Mouse (Mus musculus) forebrain, embryonic 16.5 days (tissue): ENCODE results near the gene Lpgat1. TPM values are rescaled to one million over a fixed set of nuclear protein-coding genes. Genes with fewer than 3 reads are reported as not detected.

ENCODE experiments used
- ATAC-seq: fragments of 200-750 bp; cut with Nextera tagmentation; 2 replicates; pipeline ENCODE4 v1.8.0; 2017; ENCODE audit warnings: mild to moderate bottlenecking, moderate library complexity
- H3K27ac ChIP-seq: fragments of 300-500 bp; sonication (generic); 2 replicates; pipeline ENCODE4 v1.5.1; 2014; ENCODE audit warnings: low read length, control low read depth
- H3K27me3 ChIP-seq: fragments of 300-500 bp; sonication (generic); replicated peaks from 2 replicates; pipeline ENCODE4 v1.6.1; 2014; ENCODE audit warnings: low read length; ENCODE audit not compliant: control insufficient read depth, insufficient read depth
- H3K36me3 ChIP-seq: fragments of 300-500 bp; sonication (generic); 2 replicates; pipeline ENCODE4 v1.6.1; 2014; ENCODE audit not compliant: control insufficient read depth, insufficient read depth
- H3K4me1 ChIP-seq: fragments of 300-500 bp; sonication (generic); replicated peaks from 2 replicates; pipeline ENCODE4 v1.6.1; 2014; ENCODE audit warnings: low read length; ENCODE audit not compliant: control insufficient read depth, insufficient read depth
- H3K4me2 ChIP-seq: fragments of 300-500 bp; sonication (generic); 2 replicates; pipeline ENCODE4 v1.6.1; 2014; ENCODE audit warnings: mild to moderate bottlenecking, low read length, control low read depth
- H3K4me3 ChIP-seq: fragments of 300-500 bp; sonication (generic); replicated peaks from 2 replicates; pipeline ENCODE4 v1.5.1; 2014; ENCODE audit warnings: mild to moderate bottlenecking, low read length, control low read depth
- H3K9ac ChIP-seq: fragments of 300-500 bp; sonication (generic); replicated peaks from 2 replicates; pipeline ENCODE4 v1.6.1; 2014; ENCODE audit warnings: low read depth, low read length, control low read depth
- H3K9me3 ChIP-seq: fragments of 300-500 bp; sonication (generic); 2 replicates; pipeline ENCODE4 v1.6.1; 2016; ENCODE audit warnings: low read length; ENCODE audit not compliant: control insufficient read depth
- WGBS: fragments of 180-500 bp; shearing (Covaris S2); extraction: QIAGEN DNeasy Blood & Tissue Kit; methylation state at CpG from one replicate; pipeline ENCODE4 v1.1.7; 2014; 5-methylcytosine and 5-hydroxymethylcytosine counted together
- polyA plus RNA-seq: library from polyadenylated mRNA; unstranded; fragments of >200 nt; fragmentation: Nextera tagmentation; extraction: Ambion mirVana; gene quantifications from 2 replicates; pipeline ENCODE4 v1.2.1, GENCODE M21; 2015

Lpgat1 gene
- polyA plus RNA-seq, 1 experiment from 2014 or later: 30.3 TPM

DNA sequence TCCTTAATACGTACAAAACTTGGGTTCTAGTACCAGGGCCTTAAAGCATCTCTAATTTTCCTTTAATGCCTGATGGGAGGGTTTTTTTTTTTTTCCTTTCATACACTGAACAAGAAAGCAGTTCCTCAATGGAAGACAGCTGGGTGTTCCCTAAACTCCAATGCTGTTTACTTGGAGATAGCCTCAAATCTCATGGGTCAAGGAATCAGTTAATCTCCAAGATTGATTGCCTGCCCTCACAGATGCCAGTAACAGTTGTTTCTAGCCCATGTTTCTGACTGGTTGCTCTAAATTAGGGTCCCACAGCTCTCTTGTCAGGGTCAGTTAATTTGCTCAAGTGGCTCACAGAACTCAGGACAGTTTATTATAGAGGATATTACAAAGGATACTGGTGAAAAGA lies 30.8 kb downstream of the Lpgat1 start:
- no peaks in the 10 kb centered on the region for H3K36me3 ChIP-seq
- no peaks in the 10 kb centered on the region for H3K9me3 ChIP-seq
- no peaks in the 10 kb centered on the region for H3K27me3 ChIP-seq
- H3K9ac ChIP-seq: no peak overlapping the region
- no peak for ATAC-seq
- H3K4me2 ChIP-seq: no peak overlapping the region
- no peak overlapping the region for H3K4me3 ChIP-seq
- 70% methylated on average over 1 of the region's 1 CpGs for WGBS
- no peaks in the 10 kb centered on the region for H3K4me1 ChIP-seq
- no peak overlapping the region for H3K27ac ChIP-seq

GRCm38 (mm10) chr1:191756520-191757199 lies 39.0 kb downstream of the Lpgat1 start:
- no peaks in the 10 kb centered on the region for H3K27me3 ChIP-seq
- no peak for ATAC-seq
- H3K4me1 ChIP-seq: no peaks in the 10 kb centered on the region
- 96% methylated on average over 3 of the region's 3 CpGs for whole genome bisulfite sequencing
- no peak overlapping the region for H3K27ac ChIP-seq
- no peak overlapping the region for H3K4me3 ChIP-seq
- no peaks in the 10 kb centered on the region; the same call in 1 of the 2 replicates for H3K9me3 ChIP-seq
- H3K9ac ChIP-seq: no peak overlapping the region
- peaks cover 9% of the 10 kb centered on the region for H3K36me3 ChIP-seq
- no peak overlapping the region for H3K4me2 ChIP-seq

GRCm38 (mm10) chr1:191774106-191774505 lies 56.5 kb downstream of the Lpgat1 start:
- WGBS: 75% methylated on average over 5 of the region's 5 CpGs
- ATAC-seq: no peak
- Histone ChIP-seq H3K4me1 (no peaks in the 10 kb centered on the region), H3K27me3 (no peaks in the 10 kb centered on the region), H3K27ac (no peak overlapping the region), H3K4me2 (no peak overlapping the region), H3K36me3 (peaks cover 28% of the 10 kb centered on the region), H3K4me3 (no peak overlapping the region), H3K9me3 (no peaks in the 10 kb centered on the region), H3K9ac (no peak overlapping the region)

DNA sequence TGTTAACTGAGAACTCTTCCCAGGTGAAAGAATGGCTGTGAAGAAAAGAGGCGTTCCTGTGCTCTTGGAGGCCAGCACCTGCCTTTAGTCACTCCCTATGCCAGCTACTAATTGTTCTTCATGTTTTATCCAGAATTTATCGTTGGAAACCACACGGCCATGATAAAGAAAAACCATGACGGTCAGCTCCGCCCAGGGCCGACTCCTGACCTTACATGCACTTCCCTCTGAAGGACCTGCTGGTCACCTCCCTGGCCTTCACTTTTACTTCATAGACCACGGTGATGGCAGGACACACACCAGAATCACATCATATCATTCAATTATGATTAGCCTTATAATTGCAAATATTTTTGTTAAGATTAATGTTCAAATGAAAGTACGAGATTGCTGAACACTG lies 57.5 kb downstream of the Lpgat1 start:
- no peaks in the 10 kb centered on the region for H3K4me1 ChIP-seq
- H3K4me2 ChIP-seq: no peak overlapping the region
- no peak overlapping the region for H3K27ac ChIP-seq
- H3K9me3 ChIP-seq: no peaks in the 10 kb centered on the region
- H3K4me3 ChIP-seq: no peak overlapping the region
- no peaks in the 10 kb centered on the region for H3K27me3 ChIP-seq
- 89% methylated on average over 8 of the region's 8 CpGs for WGBS
- no peak for ATAC-seq
- peaks cover 29% of the 10 kb centered on the region for H3K36me3 ChIP-seq
- no peak overlapping the region for H3K9ac ChIP-seq

DNA sequence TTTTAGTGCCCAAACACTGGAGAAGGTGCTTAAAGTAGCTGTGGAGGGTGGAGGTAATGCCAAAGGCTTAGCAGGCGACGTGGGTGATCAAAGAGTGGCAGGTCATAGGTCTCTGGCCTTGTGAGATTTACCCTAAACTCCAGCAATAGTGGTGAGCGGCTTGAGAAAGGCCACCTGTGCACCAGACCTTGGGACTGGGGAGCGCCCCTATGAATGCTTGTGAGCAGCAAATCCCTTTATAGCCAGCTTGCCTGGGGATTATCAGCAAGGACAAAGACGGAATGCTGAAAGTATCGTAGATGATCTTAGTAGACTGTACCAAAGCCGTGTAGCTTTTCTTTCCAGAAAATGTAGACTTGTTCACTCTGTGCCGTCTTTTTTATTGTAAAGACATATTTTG lies 59.9 kb downstream of the Lpgat1 start:
- Histone ChIP-seq H3K27me3 (no peaks in the 10 kb centered on the region), H3K36me3 (peaks cover 31% of the 10 kb centered on the region), H3K27ac (no peak overlapping the region), H3K9ac (no peak overlapping the region), H3K9me3 (no peaks in the 10 kb centered on the region), H3K4me1 (no peaks in the 10 kb centered on the region), H3K4me3 (no peak overlapping the region), H3K4me2 (no peak overlapping the region)
- ATAC-seq: no peak
- 67% methylated on average over 8 of the region's 8 CpGs for WGBS

DNA sequence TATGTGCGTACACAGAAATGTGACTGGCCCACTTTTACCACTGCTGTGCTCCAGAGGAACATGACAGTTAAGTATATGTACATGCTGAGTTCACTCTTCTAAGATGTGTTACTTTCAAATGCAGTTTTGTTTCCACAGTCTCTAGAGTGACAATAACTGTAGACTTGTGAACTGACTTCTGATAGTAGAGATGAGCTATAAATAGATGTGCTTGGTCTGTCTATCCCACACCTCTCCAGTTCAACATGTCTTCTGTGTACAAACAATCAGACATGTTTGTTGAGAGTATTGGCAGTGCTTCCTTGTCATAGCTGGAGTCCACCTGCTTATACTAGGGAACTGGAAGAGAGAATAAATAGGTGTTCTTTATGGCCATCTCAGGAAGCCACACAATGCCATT lies 62.8 kb downstream of the Lpgat1 start:
- no peaks in the 10 kb centered on the region for H3K27me3 ChIP-seq

GRCm38 (mm10) chr1:191785108-191785507 lies 67.5 kb downstream of the Lpgat1 start:
- 0 out of 2 replicates have a peak, but pooled peaks cover 2% of the 10 kb centered on the region for H3K36me3 ChIP-seq
- no peak overlapping the region for H3K27ac ChIP-seq
- no peak overlapping the region for H3K9ac ChIP-seq
- H3K4me2 ChIP-seq: no peak overlapping the region
- no peaks in the 10 kb centered on the region for H3K27me3 ChIP-seq
- ATAC-seq: no peak
- H3K9me3 ChIP-seq: no peaks in the 10 kb centered on the region
- WGBS: 49% methylated on average over 11 of the region's 11 CpGs
- H3K4me3 ChIP-seq: no peak overlapping the region
- no peaks in the 10 kb centered on the region for H3K4me1 ChIP-seq

More for the DNA sequence above, 62.8 kb downstream of the Lpgat1 start:
- no peak overlapping the region for H3K9ac ChIP-seq
- no peak overlapping the region for H3K27ac ChIP-seq
- H3K4me1 ChIP-seq: no peaks in the 10 kb centered on the region
- WGBS: 91% methylated on average over 1 of the region's 1 CpGs
- H3K36me3 ChIP-seq: peaks cover 23% of the 10 kb centered on the region
- H3K4me2 ChIP-seq: no peak overlapping the region
- no peak for ATAC-seq
- no peaks in the 10 kb centered on the region for H3K9me3 ChIP-seq
- H3K4me3 ChIP-seq: no peak overlapping the region

DNA sequence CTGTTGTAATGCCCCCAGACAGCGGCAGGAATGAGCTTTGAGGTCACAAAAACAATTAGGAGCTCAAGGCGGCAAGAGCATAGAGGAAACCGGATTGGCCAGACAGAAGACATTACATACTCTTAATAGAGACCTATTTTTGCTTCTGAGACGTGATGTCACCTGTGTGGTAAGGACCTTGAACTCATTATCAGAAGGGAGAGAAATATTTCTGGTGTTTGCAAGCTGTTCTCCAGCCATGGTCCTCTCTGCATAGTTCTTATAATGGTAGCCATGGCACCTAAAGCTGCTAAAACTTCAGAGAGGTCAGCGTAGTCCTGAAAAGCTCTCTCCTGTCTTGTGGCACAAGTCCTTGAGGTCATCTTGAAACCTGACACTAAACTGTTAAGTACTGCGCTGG lies 68.6 kb downstream of the Lpgat1 start:
- H3K4me3 ChIP-seq: no peak overlapping the region
- ATAC-seq: no peak

DNA sequence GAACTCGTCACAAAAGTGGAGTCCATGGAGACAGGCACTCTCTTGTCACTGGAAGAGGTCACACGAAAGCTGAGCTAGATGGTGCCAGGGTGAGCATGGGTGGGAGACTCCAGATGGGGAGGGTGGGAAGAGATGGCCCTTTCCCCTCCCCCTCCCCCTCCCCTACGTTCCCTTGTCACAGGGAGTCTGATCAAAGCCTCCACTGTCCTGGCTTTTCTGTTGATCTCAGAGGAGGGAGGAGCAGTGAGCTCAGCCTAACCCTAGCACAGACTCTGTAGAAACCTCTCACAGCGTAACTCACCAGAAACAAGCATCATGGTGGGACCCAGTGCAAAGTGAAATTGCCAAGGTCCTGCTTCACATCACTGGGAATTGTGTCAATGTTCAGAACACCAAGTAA lies 69.7 kb downstream of the Lpgat1 start:
- Histone ChIP-seq H3K4me1 (no peaks in the 10 kb centered on the region), H3K9ac (no peak overlapping the region), H3K4me2 (no peak overlapping the region), H3K27me3 (no peaks in the 10 kb centered on the region), H3K36me3 (no peaks in the 10 kb centered on the region), H3K9me3 (no peaks in the 10 kb centered on the region), H3K27ac (no peak overlapping the region), H3K4me3 (no peak overlapping the region)
- WGBS: 54% methylated on average over 3 of the region's 4 CpGs
- no peak for ATAC-seq

More for the DNA sequence above, 68.6 kb downstream of the Lpgat1 start:
- no peaks in the 10 kb centered on the region for H3K27me3 ChIP-seq
- H3K9me3 ChIP-seq: no peaks in the 10 kb centered on the region
- no peak overlapping the region for H3K9ac ChIP-seq
- no peak overlapping the region for H3K4me2 ChIP-seq
- H3K27ac ChIP-seq: no peak overlapping the region
- 59% methylated on average over 6 of the region's 6 CpGs for WGBS
- H3K4me1 ChIP-seq: no peaks in the 10 kb centered on the region
- H3K36me3 ChIP-seq: 0 out of 2 replicates have a peak, but pooled peaks cover 2% of the 10 kb centered on the region

DNA sequence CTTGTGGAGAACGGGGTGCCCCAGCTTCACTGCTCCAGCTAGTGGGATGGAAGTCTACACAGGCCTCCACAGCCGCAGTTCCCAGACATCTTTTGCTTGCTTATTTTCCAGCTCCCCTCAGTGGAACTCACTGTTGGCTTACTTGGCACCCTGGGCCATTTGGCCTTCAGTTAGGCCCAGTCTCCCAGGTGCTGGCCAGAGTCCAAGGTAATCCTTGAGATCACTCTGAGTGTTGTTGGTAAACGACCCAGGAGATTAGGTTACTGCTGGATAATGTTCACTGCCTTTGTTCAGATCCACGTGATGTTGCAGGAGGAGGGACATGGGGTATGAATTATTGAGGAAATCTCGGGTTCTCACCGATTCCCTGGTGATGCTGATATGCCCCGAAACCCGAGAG lies 75.4 kb downstream of the Lpgat1 start:
- Histone ChIP-seq H3K4me1 (no peaks in the 10 kb centered on the region), H3K9me3 (no peaks in the 10 kb centered on the region), H3K4me3 (no peak overlapping the region), H3K27ac (no peak overlapping the region), H3K9ac (no peak overlapping the region), H3K4me2 (no peak overlapping the region), H3K27me3 (no peaks in the 10 kb centered on the region), H3K36me3 (no peaks in the 10 kb centered on the region)
- ATAC-seq: no peak
- 64% methylated on average over 8 of the region's 8 CpGs for WGBS
